Mouse (Mus musculus): Measurements from ENCODE around the gene Gpcpd1.

The Gpcpd1 gene

GRCm38 (mm10) chr2:132517194-132517836, 70.2 kb downstream of the Gpcpd1 start:
- DNase-seq (ENCODE audit: low read depth): no peak

GRCm38 (mm10) chr2:132516130-132517030, 71.1 kb downstream of the Gpcpd1 start:
- no peak for DNase-seq (ENCODE audit: low read depth)

GRCm38 (mm10) chr2:132515607-132516006, 71.9 kb downstream of the Gpcpd1 start:
- no peak for DNase-seq (ENCODE audit: low read depth)

DNA sequence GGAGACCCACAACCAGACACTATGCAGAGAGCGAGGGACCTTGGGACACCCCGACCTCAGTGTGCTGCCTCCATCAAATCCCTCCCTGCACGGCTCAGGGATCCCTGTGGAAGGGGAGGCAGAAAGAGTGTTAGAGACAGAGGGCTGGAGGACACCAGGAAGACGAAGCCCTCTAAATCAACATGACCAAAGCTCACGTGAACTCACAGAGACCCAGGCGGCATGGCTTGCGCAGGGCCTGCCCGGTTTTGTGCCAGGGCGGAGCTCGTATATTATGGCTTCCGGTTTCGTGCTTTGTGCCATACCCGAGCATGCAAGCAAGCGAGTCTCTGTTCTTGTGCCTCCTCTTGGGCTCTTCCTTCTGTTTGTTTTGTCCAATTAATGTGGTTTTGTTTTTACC, 72.5 kb downstream of the Gpcpd1 start:
- no peak for DNase-seq (ENCODE audit: low read depth)

DNA sequence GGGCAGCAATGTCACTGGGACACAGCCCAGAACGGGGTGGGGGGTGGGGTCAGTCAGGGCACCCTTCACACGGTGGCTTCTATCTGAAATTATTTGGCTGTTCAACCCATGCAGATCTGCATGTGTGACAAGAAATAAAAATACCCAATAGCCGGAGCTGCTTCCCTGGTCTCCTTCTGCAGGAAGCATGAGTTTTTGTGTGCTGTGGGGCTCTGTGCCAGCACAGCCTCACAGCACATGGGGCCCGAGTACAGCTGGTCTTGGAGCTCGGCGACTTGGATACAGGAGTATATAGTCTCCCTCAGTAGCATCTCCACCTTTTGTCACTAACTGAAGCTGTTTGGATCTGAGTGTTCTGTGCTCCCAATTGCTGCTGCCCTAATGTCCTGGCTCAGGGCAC, 73.2 kb downstream of the Gpcpd1 start:
- DNase-seq (ENCODE audit: low read depth): no peak

DNA sequence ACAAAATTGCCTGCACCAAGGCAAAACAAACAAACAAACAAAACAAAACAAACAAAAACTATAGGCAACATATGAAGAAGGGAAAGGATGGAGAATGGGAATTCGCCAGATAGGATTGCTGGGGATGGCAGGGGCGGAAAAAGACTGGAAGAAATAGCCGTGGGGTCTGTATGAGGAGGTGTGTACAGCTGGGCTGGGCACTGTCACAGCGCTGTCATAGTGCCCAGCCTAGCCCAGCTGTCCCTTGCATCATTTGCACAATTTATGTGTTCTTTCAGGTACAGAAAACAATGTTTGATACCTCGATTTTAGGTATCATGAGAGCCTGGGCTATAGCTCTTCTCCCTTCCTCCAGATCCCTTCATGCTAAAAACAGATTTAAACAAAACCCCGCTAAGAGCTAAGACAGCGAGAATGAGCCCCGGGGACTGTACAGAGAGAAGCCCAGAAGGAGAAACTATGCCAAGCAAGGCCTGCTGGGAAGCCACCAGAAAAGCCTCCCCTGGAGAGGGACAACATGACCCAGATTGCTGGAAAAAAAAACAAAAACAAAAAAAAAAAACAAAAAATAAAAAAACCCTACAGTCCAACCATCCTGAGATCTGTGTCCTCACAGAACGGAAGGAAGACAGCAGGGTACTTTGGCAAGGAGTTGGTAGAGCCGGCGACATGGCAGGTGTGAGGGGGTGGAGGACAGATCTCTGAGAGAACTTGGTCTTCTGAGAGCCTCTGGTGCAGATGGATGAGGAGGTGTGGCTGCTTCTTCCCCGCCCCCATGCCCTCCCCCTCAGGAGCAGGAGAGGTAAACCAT, 74.0 kb downstream of the Gpcpd1 start:
- DNase-seq (ENCODE audit: low read depth): no peak

DNA sequence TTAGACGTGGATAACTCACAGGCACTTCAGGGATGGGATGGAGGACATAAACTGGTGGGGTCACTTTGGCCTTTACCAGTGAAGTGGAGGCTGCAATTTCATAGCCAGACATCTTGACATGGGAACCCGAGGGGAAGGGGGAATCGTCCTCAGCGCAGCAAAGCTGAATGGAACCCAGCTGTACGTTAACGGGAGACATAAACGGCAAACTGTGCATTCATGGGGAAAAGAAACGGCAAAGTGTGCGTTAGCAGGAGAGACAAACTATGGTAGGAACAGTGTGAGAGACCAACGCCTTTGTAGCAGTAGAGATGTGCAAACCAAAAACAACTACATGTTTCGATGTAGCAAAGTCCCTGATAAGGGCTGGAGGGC, 74.6 kb downstream of the Gpcpd1 start:
- no peak for DNase-seq (ENCODE audit: low read depth)

DNA sequence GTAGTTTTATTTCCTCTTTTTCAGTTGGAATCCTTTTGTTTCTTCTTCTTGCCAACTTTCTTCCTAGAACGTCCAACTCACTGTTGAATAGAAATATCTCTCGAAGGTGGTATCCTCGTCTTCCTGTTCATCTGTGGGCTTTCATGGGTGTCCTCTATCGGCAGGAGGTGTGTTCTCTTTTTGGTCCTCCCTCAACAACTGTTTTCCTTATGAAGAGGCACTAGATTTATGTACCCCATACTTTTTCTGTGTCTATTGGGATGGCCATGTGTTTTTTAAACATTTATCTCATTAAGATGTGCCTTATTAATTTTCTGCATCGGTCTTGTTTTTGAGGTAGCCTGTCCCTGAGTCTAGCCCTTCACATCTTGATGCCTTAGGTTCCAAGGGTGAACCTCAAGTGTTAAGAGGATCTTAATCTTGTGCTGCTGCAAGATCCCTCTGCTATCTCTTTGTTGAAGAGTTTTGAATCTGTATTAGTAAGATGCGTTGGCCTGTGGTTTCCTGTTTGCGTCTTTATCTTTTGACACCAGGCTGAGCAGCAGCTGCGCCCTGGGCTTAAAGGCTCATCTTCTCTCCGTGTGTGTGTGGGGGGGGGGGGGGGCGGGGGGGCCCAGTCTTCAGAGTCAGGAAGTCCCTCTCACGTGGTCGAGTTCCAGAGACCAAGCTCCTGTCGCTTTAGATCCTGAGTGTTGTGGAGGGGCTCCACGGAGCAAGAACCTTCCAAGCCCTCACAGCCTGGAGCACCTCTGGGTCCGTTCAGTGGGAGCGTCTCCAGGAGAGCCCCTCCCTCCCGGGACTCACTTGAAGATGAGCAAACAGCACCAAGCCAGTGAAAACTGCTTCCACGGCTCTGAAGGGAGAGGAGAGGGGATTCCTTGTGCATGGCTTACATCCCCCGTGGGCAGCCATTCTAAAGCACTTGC, 75.2 kb downstream of the Gpcpd1 start:
- no peak for DNase-seq (ENCODE audit: low read depth)

GRCm38 (mm10) chr2:132511011-132511818, 76.3 kb downstream of the Gpcpd1 start:
- DNase-seq (ENCODE audit: low read depth): no peak

- no peak for DNase-seq (ENCODE audit: low read depth)
These were observed 77.8 kb downstream of the Gpcpd1 start for GRCm38 (mm10) chr2:132509714-132510113.

- DNase-seq (ENCODE audit: low read depth): no peak
These were observed 78.3 kb downstream of the Gpcpd1 start for GRCm38 (mm10) chr2:132509261-132509660.

- DNase-seq (ENCODE audit: low read depth): no peak
These were observed 80.0 kb downstream of the Gpcpd1 start for GRCm38 (mm10) chr2:132507521-132507920.

DNA sequence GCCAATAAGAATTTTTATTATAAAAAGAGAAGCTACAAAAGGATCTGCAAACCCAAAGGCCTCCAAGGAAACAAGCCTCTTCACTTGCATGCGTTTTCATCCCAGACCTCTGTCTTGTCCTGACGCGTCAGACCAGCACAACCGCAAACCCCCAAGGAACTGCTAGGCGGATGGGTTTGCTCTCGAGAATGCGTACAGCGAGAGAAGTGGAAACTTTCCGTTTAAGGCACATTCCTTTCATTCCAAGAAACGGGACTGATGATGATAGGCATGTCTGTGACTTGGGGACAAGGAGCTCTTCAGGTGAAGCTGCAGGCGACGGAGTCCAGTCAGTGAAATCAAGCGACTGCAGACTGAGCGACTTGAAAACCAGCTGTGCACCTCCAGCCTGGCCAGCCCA, 80.4 kb downstream of the Gpcpd1 start:
- DNase-seq (ENCODE audit: low read depth): no peak

DNA sequence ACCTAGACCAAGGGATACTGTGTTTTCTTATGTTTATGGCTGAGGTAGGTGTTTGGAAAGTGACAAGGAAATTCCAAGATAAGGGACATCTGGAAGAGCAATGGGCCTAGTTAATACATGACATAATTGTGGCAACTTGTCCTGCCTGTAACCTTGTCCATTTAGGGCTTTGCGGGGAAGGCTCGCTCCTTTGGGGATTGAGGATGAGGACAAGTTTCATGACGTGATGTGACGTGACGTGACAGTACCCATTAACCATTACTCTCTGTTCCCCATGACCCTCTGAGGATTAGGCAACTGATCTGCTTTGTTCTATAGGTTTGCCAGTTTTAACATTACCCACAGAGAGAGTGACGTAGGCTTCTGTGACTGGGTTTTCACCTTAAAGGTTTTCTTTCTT, 81.7 kb downstream of the Gpcpd1 start:
- DNase-seq (ENCODE audit: low read depth): no peak

GRCm38 (mm10) chr2:132498344-132498743, 89.2 kb downstream of the Gpcpd1 start:
- DNase-seq (ENCODE audit: low read depth): no peak

GRCm38 (mm10) chr2:132497412-132498135, 90.0 kb downstream of the Gpcpd1 start:
- DNase-seq (ENCODE audit: low read depth): no peak

DNA sequence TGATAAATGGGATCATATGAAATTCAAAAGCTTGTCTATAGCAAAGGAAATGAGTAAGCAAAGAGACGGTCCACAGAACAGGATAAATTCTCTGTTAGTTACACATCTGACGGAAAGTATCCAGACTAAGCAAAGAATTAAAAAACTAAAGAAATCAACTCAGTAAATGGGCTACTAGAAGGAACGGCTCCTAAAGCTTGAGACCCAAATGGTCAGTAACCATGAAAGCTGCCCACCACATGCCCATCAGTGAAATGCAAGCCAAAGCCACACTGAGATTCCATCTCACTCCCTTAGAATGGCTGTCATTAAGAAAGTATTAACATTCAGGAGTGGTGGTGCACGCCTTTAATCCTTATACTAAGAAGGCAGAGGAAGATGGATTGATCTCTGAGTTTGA, 94.3 kb downstream of the Gpcpd1 start:
- no peak for DNase-seq (ENCODE audit: low read depth)

DNA sequence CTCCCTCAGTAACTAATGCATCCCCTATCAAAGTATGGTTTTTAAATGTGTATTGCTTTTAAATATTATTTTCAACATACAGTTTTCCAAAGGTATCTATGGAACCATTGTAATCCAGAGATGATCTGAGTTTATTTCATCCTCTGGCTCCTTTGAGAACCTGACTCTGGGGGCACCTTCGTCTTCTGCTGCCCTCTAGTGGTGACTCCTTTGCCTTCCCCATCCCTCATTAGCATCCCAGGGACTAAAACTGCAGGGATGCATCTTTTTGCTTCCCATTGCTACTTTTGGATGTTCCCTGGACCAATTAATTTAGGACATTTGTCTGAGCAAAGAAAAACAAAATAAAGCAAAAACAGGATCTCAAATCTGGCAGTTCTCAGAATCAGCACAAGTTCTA, 102.1 kb downstream of the Gpcpd1 start:
- no peak for DNase-seq (ENCODE audit: low read depth)

- DNase-seq (ENCODE audit: low read depth): no peak
These were observed 106.0 kb downstream of the Gpcpd1 start for GRCm38 (mm10) chr2:132481547-132481946.

Data from fibroblast of lung, adult 2 months (primary cell).